Mouse (Mus musculus) ES-E14 (cell line): ENCODE results near the gene Tbxas1. TPM values are rescaled to one million over a fixed set of nuclear protein-coding genes. Genes with fewer than 3 reads are reported as not detected.

ENCODE experiments used
- DNase-seq: peaks from one replicate; pipeline ENCODE4 v3.0.0-alpha.2; 2013; ENCODE audit warnings: low read depth, low spot score
- H3K27ac ChIP-seq: 2 replicates; pipeline ENCODE4 v1.5.1; 2012; ENCODE audit warnings: low read depth, mild to moderate bottlenecking, low read length, moderate library complexity, mixed read lengths; ENCODE audit not compliant: poor library complexity, insufficient read depth, severe bottlenecking
- H3K36me3 ChIP-seq: 2 replicates; pipeline ENCODE4 v1.6.1; 2012; ENCODE audit warnings: mild to moderate bottlenecking, low read length, moderate library complexity, mixed read lengths; ENCODE audit not compliant: control insufficient read depth, poor library complexity, insufficient read depth, severe bottlenecking
- H3K4me1 ChIP-seq, 2 experiments: fragments of 150-350 bp in 1 of 2; sonication (generic) in 1 of 2; 2 replicates each; pipeline ENCODE4 v1.6.1; 2012; ENCODE audit warnings: low read length in 2 of 2, mild to moderate bottlenecking in 1 of 2, mixed read lengths in 1 of 2; ENCODE audit not compliant: control insufficient read depth in 2 of 2, insufficient read depth in 2 of 2, poor library complexity in 1 of 2
- H3K4me3 ChIP-seq, 2 experiments: fragments of 150-350 bp in 1 of 2; sonication (generic) in 1 of 2; 2 replicates each; pipeline ENCODE4 v1.5.1; 2012; ENCODE audit warnings: low read length in 2 of 2, low read depth in 1 of 2, mild to moderate bottlenecking in 1 of 2, mixed read lengths in 1 of 2; ENCODE audit not compliant: insufficient read depth in 1 of 2, poor library complexity in 1 of 2, severe bottlenecking in 1 of 2
- H3K9ac ChIP-seq: 2 replicates; pipeline ENCODE4 v1.6.1; 2012; ENCODE audit warnings: low read depth, mild to moderate bottlenecking, low read length, mixed read lengths; ENCODE audit not compliant: poor library complexity, insufficient read depth, severe bottlenecking
- H3K9me3 ChIP-seq: fragments of 150-350 bp; sonication (generic); 2 replicates; pipeline ENCODE4 v1.6.1; 2012; ENCODE audit warnings: low read depth, mild to moderate bottlenecking, low read length; ENCODE audit not compliant: control insufficient read depth, insufficient read depth
- CHD2 ChIP-seq: IDR thresholded peaks from 2 replicates; pipeline ENCODE4 v1.6.1; 2014; ENCODE audit warnings: mild to moderate bottlenecking, low read depth, low read length, inconsistent platforms
- HCFC1 ChIP-seq: IDR thresholded peaks from 2 replicates; pipeline ENCODE4 v1.6.1; 2012; ENCODE audit warnings: low read length, inconsistent platforms, borderline replicate concordance; ENCODE audit not compliant: insufficient read depth
- MAFK ChIP-seq: IDR thresholded peaks from 2 replicates; pipeline ENCODE4 v1.6.1; 2014; ENCODE audit warnings: mild to moderate bottlenecking, low read depth, low read length, inconsistent platforms; ENCODE audit not compliant: insufficient read depth
- ZC3H11A ChIP-seq: IDR thresholded peaks from 2 replicates; pipeline ENCODE4 v1.6.1; 2012; ENCODE audit warnings: low read depth, mild to moderate bottlenecking, inconsistent platforms, low read length, borderline replicate concordance
- ZNF384 ChIP-seq: IDR thresholded peaks from 2 replicates; pipeline ENCODE4 v1.6.1; 2012; ENCODE audit warnings: low read depth, low read length, inconsistent platforms
- in situ Hi-C, 2 experiments: fragments of 600-800 bp; cut with MboI; formaldehyde crosslinking; loops; one replicate each; pipeline ENCODE4 v1.15.1; 2025; ENCODE audit warnings: low sequenced_read_pairs in 2 of 2, inconsistent platforms in 1 of 2; ENCODE audit not compliant: unreplicated experiment in 2 of 2
- total RNA-seq: library from RNA; depleted of rRNA; stranded (reverse); fragments of 300-350 nt; gene quantifications from 2 replicates; pipeline ENCODE4 v1.2.3, GENCODE M21; 2012

Gene Tbxas1
- total RNA-seq, 1 experiment, result not detected

DNA sequence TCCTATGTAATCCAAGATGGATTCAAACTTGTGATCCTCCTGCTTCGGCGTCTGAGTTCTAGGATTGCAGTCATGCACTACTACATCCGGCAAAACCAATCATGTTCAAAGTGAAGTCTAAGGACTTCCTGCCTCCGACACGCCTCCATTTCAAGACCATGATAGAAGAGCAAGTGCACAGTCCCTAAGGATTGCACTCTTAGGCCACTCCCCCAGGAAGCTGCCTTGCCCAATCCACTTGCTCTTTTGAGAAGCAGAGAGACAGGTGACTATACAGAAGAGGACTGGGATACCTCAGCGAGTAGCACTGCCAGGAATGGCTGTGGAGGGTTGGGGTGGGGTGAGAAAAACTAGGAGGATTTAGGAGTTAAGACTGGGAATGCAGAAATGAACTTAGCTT lies 14.0 kb downstream of the Tbxas1 start:
- H3K27ac ChIP-seq, result no peak overlapping the region
- in situ Hi-C loops, result no loop called here
- no peak overlapping the region for H3K9ac ChIP-seq
- no peaks in the 10 kb centered on the region for H3K4me1 ChIP-seq
- no peaks in the 10 kb centered on the region for H3K36me3 ChIP-seq
- DNase-seq, result no peak
- TF ChIP-seq ZNF384 (no peak), CHD2 (no peak), ZC3H11A (no peak), HCFC1 (no peak)
- H3K9me3 ChIP-seq, result no peaks in the 10 kb centered on the region
- no peak overlapping the region for H3K4me3 ChIP-seq

DNA sequence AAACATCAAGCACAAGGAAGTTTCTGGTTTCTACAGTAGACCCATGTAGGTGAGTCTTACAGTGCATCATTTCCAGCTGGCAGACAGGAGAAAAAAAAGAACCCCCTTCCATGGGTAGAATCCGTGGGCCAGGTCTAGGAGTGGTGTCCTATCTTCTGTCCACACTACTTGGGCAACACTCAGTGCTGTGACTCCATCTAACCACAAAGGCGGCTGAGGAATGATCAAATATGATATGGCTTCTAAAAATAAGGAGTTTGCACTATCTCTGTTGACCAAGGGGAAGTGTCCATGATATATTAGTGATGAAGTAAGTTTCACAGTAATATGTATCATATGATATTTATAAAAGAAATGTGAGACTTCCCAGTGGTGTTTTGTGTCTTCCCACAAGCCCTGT lies 16.8 kb downstream of the Tbxas1 start:
- no peaks in the 10 kb centered on the region for H3K36me3 ChIP-seq
- TF ChIP-seq CHD2, result no peak
- no peak for TF ChIP-seq HCFC1
- TF ChIP-seq MAFK, result no peak
- no peak for TF ChIP-seq ZNF384
- H3K9me3 ChIP-seq, result no peaks in the 10 kb centered on the region
- in situ Hi-C loops, result no loop called here
- no peaks in the 10 kb centered on the region for H3K4me1 ChIP-seq
- H3K9ac ChIP-seq, result no peak overlapping the region
- DNase-seq, result no peak
- no peak overlapping the region for H3K27ac ChIP-seq
- no peak overlapping the region for H3K4me3 ChIP-seq

DNA sequence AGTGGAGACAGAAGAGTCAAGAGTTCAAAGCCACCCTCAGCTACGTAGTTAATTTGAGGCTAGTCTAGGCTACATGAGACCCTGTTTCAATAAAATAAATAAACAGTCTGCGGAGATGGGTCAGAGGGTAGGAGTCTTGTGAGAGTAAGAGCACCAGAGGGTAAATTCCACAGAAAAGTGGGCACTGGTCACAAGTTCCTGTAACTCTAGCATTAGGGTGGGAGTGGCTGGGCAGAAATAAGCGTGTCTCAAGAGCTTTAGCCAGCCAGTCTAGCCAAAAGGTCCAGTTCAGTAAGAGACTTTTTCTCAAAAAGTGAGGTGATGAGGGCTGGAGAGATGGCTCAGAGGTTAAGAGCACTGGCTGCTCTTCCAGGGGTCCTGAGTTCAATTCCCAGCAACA lies 18.4 kb downstream of the Tbxas1 start:
- TF ChIP-seq HCFC1, result no peak
- no peak for TF ChIP-seq CHD2
- TF ChIP-seq ZC3H11A, result no peak
- no peak for TF ChIP-seq ZNF384
- Histone ChIP-seq H3K4me3 (no peak overlapping the region), H3K36me3 (no peaks in the 10 kb centered on the region), H3K9me3 (no peaks in the 10 kb centered on the region), H3K9ac (no peak overlapping the region), H3K27ac (no peak overlapping the region), H3K4me1 (no peaks in the 10 kb centered on the region)
- in situ Hi-C loops, result no loop called here
- no peak for DNase-seq

DNA sequence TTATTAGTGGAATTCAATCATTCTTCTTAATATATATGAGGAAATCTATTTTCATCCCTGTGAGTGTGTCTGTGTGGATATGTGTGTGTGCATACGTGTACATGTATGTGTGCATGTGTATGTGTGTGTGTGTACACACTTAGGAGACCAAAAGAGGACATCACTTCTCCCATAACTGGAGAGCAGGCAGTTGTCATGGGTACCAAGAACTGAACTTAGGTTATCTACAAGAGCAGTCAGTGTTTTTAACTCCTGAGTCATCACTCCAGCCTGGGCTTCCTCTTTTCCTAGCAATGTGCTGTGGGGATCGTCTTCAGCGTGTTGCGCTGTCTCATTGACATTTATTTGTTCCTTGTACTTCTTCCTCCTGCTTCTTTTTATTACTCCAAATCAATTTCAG lies 24.9 kb downstream of the Tbxas1 start:
- no peaks in the 10 kb centered on the region for H3K4me1 ChIP-seq
- in situ Hi-C loops, result loop anchor here in 1 of 2 experiments (10.0 kb wide), 1 partner anchor 255 kb away; no protein-coding TSS in a partner anchor
- no peak overlapping the region for H3K27ac ChIP-seq
- no peak for TF ChIP-seq MAFK
- no peak for TF ChIP-seq ZNF384
- TF ChIP-seq HCFC1, result no peak
- TF ChIP-seq ZC3H11A, result no peak
- TF ChIP-seq CHD2, result no peak
- H3K9ac ChIP-seq, result no peak overlapping the region
- H3K9me3 ChIP-seq, result no peaks in the 10 kb centered on the region
- DNase-seq, result no peak
- no peaks in the 10 kb centered on the region for H3K36me3 ChIP-seq
- no peak overlapping the region for H3K4me3 ChIP-seq

DNA sequence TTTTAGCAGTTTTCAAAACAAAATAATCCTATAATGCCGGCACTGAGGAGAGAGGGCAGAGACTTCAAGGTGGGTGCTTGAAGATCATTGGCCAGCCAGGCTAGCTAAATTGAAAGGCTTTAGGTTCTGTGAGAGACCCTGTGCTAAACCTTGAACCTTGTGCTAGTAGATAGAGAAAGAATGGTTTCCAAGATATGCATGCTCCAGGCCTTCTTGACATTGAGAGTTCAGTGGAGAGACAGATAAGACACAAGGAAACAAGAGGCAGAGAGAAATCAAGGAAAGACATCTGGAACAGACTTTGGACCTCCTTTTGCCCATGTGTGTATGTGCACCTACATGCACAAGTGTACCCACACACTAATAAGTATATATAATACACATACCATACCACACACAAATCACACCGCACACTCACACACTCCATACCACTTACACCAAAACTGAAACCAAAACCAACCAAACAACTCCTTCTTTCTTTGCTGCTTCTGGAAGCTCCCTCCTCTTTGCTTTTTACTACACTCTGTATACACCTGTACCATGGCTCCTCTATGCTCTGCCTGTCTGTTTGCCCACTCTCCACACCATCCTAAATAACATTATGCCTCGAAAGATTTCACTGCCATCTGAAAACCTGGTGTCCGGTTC lies 25.4 kb downstream of the Tbxas1 start:
- Histone ChIP-seq H3K36me3 (no peaks in the 10 kb centered on the region), H3K9ac (no peak overlapping the region), H3K4me1 (no peaks in the 10 kb centered on the region), H3K27ac (no peak overlapping the region), H3K9me3 (no peaks in the 10 kb centered on the region), H3K4me3 (no peak overlapping the region)
- in situ Hi-C loops, result loop anchor here in 1 of 2 experiments (10.0 kb wide), 1 partner anchor 256 kb away; no protein-coding TSS in a partner anchor
- no peak for DNase-seq
- TF ChIP-seq HCFC1 (no peak), ZC3H11A (no peak), MAFK (no peak), ZNF384 (no peak), CHD2 (no peak)
